Mouse (Mus musculus) brain, embryonic 14.5 days (tissue): ENCODE data around the gene Gpbp1.

Experiments used
- CTCF ChIP-seq: fragments of 200-500 bp; IDR thresholded peaks from 2 replicates; pipeline ENCODE4 v1.5.1; 2012; ENCODE audit warnings: inconsistent platforms, mild to moderate bottlenecking, moderate library complexity, borderline replicate concordance; ENCODE audit not compliant: insufficient read depth, insufficient read length; ENCODE audit errors: extremely low read depth
- POLR2A ChIP-seq: fragments of 200-500 bp; IDR thresholded peaks from 2 replicates; pipeline ENCODE4 v1.6.1; 2012; ENCODE audit warnings: mild to moderate bottlenecking, inconsistent platforms, borderline replicate concordance; ENCODE audit not compliant: poor library complexity, insufficient read depth, insufficient read length, severe bottlenecking; ENCODE audit errors: extremely low read depth

GRCm38 (mm10) chr13:111491046-111491756 lies 1.3 kb upstream of the Gpbp1 start:
- TF ChIP-seq POLR2A (no peak), CTCF (no peak)
